Mouse (Mus musculus) megakaryocyte, embryonic 14.5 days (primary cell): ENCODE results near the gene Ccser1.

Experiments used
- FLI1 ChIP-seq: IDR thresholded peaks from 2 replicates; pipeline ENCODE4 v1.6.1; 2012; ENCODE audit warnings: low read length, inconsistent platforms, mixed read lengths
- GATA1 ChIP-seq: IDR thresholded peaks from 3 replicates; pipeline ENCODE4 v1.6.1; 2012; ENCODE audit warnings: mixed read lengths, low read length, inconsistent platforms, borderline replicate concordance

DNA sequence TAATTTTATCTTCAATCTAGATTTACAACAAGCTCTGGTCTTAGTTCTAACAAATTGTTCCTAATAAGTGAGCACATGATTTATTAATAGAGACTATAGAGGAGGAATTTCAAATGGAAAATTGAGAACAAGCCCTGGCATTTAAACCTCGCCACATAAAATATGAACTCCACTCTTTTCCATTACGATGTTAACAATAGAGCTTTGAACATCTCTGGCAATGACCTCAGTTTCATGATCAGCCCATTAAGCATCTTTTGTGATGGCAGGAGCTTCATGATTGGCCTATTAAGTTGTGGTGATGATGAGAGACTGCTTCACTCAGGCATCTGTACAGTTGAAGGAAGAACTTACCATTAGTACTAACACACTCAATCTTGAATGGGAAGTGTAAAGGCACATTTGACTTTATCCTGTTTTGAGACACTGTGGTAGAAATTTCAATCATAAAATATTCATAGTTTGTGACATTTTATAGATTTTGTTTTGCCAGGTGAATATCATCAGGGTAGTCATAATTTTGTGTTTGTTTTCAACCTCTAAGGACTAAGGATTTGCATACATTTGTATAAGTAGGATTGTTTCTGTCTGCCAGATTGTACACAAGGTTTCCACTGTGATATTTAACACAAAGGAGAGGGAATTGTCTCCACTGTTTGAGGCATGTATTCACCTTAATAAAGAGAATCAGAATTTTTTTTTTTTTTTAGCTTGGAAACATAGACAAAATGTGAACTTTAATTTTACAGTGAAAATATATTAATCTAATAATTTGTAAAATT lies 291.4 kb downstream of the Ccser1 start:
- TF ChIP-seq GATA1 (no peak), FLI1 (no peak)
